Mouse (Mus musculus) ES-Bruce4 (cell line): ENCODE results near the gene Armc8.

Experiments used
- EP300 ChIP-seq: IDR thresholded peaks from 2 replicates; pipeline ENCODE4 v1.6.1; 2011; ENCODE audit warnings: low read depth, low read length; ENCODE audit not compliant: insufficient read depth
- POLR2A ChIP-seq: IDR thresholded peaks from one replicate; pipeline ENCODE4 v1.8.1; 2011; ENCODE audit warnings: low read length; ENCODE audit not compliant: insufficient read depth

DNA sequence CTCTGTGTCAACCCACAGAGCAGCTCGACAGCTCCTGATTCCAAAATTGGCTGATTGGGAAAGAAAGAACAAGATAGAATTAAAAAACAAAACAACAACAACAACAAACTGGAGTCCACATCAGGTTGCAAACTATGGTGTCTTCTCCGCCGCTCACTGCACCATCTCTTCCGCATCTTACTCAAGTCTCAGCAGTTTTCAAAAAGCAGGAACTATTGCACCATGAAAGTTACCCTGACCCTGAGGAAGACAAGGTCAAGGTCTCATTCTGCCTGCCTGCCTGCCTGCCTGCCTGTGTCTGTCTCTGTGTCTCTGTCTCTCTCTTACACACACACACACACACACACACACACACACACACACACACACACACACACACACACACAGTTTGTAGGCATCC, 69.4 kb downstream of the Armc8 start:
- no peak for TF ChIP-seq POLR2A
- TF ChIP-seq EP300, result no peak
